Mouse (Mus musculus) kidney, embryonic 14.5 days (tissue): ENCODE results near the gene Doxl2. TPM values are rescaled to one million over a fixed set of nuclear protein-coding genes. Genes with fewer than 3 reads are reported as not detected.

Experiments used
- ATAC-seq: fragments of 200-750 bp; cut with Nextera tagmentation; 2 replicates; pipeline ENCODE4 v1.8.0; 2017; ENCODE audit warnings: moderate number of reproducible peaks, mild to moderate bottlenecking, moderate TSS enrichment, moderate library complexity; ENCODE audit not compliant: low FRiP score, low TSS enrichment
- H3K27ac ChIP-seq: fragments of 300-500 bp; sonication (generic); 2 replicates; pipeline ENCODE4 v1.5.1; 2014; ENCODE audit warnings: low read depth, mild to moderate bottlenecking, low read length, moderate library complexity, mixed read lengths
- H3K27me3 ChIP-seq: fragments of 300-500 bp; sonication (generic); 2 replicates; pipeline ENCODE4 v1.6.1; 2014; ENCODE audit warnings: mild to moderate bottlenecking, low read length; ENCODE audit not compliant: control insufficient read depth, insufficient read depth
- H3K36me3 ChIP-seq: fragments of 300-500 bp; sonication (generic); 2 replicates; pipeline ENCODE4 v1.6.1; 2014; ENCODE audit warnings: low read length, mixed read lengths; ENCODE audit not compliant: control insufficient read depth, insufficient read depth
- H3K4me1 ChIP-seq: fragments of 300-500 bp; sonication (generic); 2 replicates; pipeline ENCODE4 v1.6.1; 2014; ENCODE audit warnings: low read length, mixed read lengths; ENCODE audit not compliant: control insufficient read depth, insufficient read depth
- H3K4me2 ChIP-seq: fragments of 300-500 bp; sonication (generic); replicated peaks from 2 replicates; pipeline ENCODE4 v1.6.1; 2014; ENCODE audit warnings: low read depth, mild to moderate bottlenecking, low read length
- H3K4me3 ChIP-seq: fragments of 300-500 bp; sonication (generic); 2 replicates; pipeline ENCODE4 v1.5.1; 2014; ENCODE audit warnings: mild to moderate bottlenecking, low read length
- H3K9ac ChIP-seq: fragments of 300-500 bp; sonication (generic); 2 replicates; pipeline ENCODE4 v1.6.1; 2014; ENCODE audit warnings: low read depth, mild to moderate bottlenecking, low read length, moderate library complexity
- H3K9me3 ChIP-seq: fragments of 300-500 bp; sonication (generic); 2 replicates; pipeline ENCODE4 v1.6.1; 2016; ENCODE audit warnings: low read length; ENCODE audit not compliant: control insufficient read depth
- WGBS: fragments of 180-500 bp; shearing (Covaris S2); extraction: QIAGEN DNeasy Blood & Tissue Kit; methylation state at CpG from one replicate; pipeline ENCODE4 v1.1.7; 2014; 5-methylcytosine and 5-hydroxymethylcytosine counted together
- polyA plus RNA-seq: library from polyadenylated mRNA; unstranded; fragments of >200 nt; fragmentation: Nextera tagmentation; extraction: Ambion mirVana; gene quantifications from 2 replicates; pipeline ENCODE4 v1.2.1, GENCODE M21; 2014

Gene Doxl2
- polyA plus RNA-seq, 1 experiment from 2014 or later = not detected

DNA sequence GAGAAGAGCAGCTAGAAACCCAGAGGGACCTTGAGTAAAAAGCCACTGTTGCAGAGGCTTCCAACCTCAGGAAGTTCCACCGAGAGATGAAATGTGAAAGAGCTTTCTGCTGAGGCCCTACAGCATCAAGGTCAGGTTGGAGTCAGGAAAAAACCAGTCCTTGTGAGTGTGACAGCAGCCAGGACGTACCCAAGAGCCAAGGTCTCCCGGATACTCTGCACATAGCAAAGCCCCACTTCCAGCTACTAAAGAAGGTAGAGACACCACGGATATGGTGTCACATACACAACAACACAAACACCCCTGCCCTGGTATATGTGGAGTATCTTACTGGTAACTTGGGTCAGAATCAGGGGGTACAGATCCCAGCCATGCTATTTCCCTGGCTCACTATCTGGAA lies 24.0 kb downstream of the Doxl2 start:
- WGBS = 82% methylated on average over 4 of the region's 4 CpGs
- no peak overlapping the region for H3K27ac ChIP-seq
- no peaks in the 10 kb centered on the region for H3K27me3 ChIP-seq
- H3K4me1 ChIP-seq = no peaks in the 10 kb centered on the region
- no peaks in the 10 kb centered on the region for H3K9me3 ChIP-seq
- ATAC-seq = no peak
- H3K36me3 ChIP-seq = no peaks in the 10 kb centered on the region
- no peak overlapping the region for H3K9ac ChIP-seq
- no peak overlapping the region for H3K4me3 ChIP-seq
- H3K4me2 ChIP-seq = no peak overlapping the region

DNA sequence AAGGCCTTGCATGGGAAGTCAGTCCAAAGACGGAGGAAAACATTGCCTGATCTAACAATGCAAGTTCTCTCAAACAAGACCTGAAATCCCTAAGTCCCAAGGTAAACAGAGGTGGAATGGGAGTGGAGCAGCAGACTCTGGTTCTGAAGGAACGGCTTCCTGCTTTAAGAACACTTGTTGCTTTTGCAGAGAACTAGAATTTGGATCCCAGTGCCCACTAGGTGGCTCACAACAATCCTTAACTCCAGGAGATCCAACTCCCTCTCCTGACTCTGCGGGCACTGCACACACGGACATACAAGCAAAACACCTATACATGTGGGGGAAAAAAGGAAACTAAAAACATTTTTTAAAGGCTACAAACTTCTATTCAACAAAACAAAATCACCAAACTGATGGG lies 28.6 kb downstream of the Doxl2 start:
- Histone ChIP-seq H3K27ac (no peak overlapping the region), H3K4me3 (no peak overlapping the region), H3K9me3 (no peaks in the 10 kb centered on the region), H3K9ac (no peak overlapping the region), H3K27me3 (no peaks in the 10 kb centered on the region), H3K4me2 (no peak overlapping the region), H3K4me1 (peaks cover 3% of the 10 kb centered on the region; the same call in 1 of the 2 replicates), H3K36me3 (no peaks in the 10 kb centered on the region)
- WGBS = 41% methylated on average over 4 of the region's 4 CpGs
- no peak for ATAC-seq

DNA sequence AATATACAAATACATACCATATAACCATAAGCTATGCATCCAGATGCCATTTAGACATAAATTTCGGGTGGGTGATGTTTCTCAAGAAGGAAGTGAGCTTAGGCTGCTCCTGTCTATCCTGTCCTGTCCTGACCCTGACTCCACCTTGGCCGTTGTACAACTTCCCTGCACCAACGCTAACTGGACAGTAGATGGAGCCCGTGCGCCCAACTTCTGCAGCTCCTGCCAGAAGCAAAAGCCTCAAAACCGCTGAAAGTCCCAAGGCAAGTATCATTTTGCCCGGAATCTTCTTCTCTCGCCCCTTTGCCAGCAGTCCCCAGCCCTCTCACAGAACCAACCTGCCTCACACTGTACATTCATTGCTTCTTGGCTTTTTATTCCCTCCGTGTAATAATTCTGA lies 33.2 kb downstream of the Doxl2 start:
- H3K27ac ChIP-seq = no peak overlapping the region
- H3K4me1 ChIP-seq = peaks cover 7% of the 10 kb centered on the region
- H3K4me3 ChIP-seq = peak overlapping the region; percentile 35
- WGBS = under 1% methylated on average over 9 of the region's 9 CpGs
- 0 out of 2 replicates have a peak, but pooled peaks have one; percentile 43 for ATAC-seq
- peak overlapping the region; percentile 50 for H3K4me2 ChIP-seq
- H3K27me3 ChIP-seq = no peaks in the 10 kb centered on the region
- peak overlapping the region; percentile 37; the same call in 1 of the 2 replicates for H3K9ac ChIP-seq
- peaks cover 5% of the 10 kb centered on the region; the same call in 1 of the 2 replicates for H3K9me3 ChIP-seq
- H3K36me3 ChIP-seq = no peaks in the 10 kb centered on the region

DNA sequence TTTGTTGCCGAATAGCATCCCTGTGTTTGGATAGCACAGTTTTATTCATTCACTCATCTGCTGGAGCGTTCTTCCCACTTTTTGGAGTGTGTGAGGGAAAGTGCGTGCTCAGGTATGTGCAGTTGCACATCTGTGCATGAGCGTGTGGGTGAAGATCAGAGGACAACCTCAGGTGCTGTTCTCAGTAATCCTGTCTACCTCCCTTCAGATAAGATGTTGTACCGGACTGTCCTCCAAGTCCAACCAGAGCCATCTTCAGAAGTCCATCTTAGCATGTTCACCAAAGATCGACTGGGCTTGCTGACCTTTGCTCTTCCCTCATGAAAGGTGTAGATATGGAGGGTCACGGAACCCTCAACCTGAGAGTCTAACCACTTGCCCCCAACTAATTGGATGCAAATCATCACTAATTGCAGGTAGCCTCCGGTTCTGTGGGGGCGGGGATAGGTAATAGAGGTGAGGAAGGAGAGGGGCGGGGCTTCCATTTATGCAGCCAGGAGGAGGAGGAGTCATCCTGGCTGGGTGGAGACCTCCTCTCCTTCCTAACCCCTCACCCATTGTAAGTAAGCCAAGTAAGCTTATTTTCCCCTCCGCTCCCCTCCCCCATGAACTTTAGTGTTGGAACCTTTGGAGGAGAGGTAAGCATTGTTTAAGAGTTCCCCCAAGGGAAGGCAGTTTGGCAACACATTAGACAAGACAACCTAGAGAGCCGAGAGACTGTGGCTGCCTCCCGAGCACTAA lies 33.8 kb downstream of the Doxl2 start:
- Histone ChIP-seq H3K9ac (peak overlapping the region; percentile 37; the same call in 1 of the 2 replicates), H3K9me3 (peaks cover 5% of the 10 kb centered on the region; the same call in 1 of the 2 replicates), H3K27ac (no peak overlapping the region), H3K36me3 (no peaks in the 10 kb centered on the region), H3K4me1 (peaks cover 7% of the 10 kb centered on the region), H3K27me3 (no peaks in the 10 kb centered on the region), H3K4me2 (peak overlapping the region; percentile 50), H3K4me3 (peak overlapping the region; percentile 35)
- peak; percentile 52; the same call in 1 of the 2 replicates for ATAC-seq
- WGBS = 18% methylated on average over 13 of the region's 13 CpGs

DNA sequence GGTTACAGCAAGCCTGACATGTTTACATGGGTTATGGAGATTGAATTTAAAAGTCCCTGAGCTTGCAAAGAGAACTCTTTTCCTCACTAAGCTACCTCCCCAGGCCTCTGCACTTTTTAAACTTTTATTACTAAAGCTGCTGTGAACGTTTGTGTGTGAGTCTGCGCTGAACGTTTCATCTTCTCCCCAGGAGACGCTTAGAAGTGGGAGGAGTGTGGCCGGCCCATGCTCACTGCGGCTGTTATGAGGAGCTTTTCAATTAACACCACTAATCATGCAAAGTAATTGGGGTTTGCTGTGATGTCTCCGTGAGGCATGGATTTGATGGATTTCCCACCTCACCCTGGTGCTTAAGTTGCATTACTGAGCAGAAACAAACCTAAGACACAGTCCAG lies 34.4 kb downstream of the Doxl2 start:
- peak overlapping the region; percentile 35; the same call in 1 of the 2 replicates for H3K4me3 ChIP-seq
- no peak overlapping the region for H3K9ac ChIP-seq
- ATAC-seq = no peak

DNA sequence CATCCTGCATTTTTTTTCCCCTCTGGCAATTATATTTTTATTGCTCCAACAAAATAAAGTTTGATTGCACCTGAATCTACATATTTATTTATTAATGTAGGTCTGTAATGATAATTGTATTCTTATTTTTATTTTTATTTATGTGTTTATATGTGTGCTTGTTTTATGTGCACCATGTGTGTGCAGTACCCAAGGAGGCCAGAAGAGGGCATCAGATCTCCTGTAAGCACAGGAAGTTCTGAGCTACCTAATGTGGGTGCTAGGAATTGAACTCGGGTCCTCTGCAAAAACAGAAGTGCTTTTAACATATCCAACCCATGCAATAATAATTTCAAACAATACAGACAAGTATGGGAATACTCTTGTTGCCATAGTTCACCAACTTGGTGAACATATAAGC lies 34.9 kb downstream of the Doxl2 start:
- H3K4me2 ChIP-seq = no peak overlapping the region
- H3K9ac ChIP-seq = no peak overlapping the region
- 89% methylated on average over 1 of the region's 1 CpGs for WGBS
- H3K4me3 ChIP-seq = no peak overlapping the region
- peaks cover 7% of the 10 kb centered on the region for H3K4me1 ChIP-seq
- H3K27me3 ChIP-seq = no peaks in the 10 kb centered on the region
- no peak for ATAC-seq
- H3K36me3 ChIP-seq = no peaks in the 10 kb centered on the region
- H3K27ac ChIP-seq = no peak overlapping the region
- peaks cover 5% of the 10 kb centered on the region; the same call in 1 of the 2 replicates for H3K9me3 ChIP-seq

More for the DNA sequence above, 34.4 kb downstream of the Doxl2 start:
- Histone ChIP-seq H3K27ac (no peak overlapping the region), H3K9me3 (peaks cover 5% of the 10 kb centered on the region; the same call in 1 of the 2 replicates), H3K27me3 (no peaks in the 10 kb centered on the region), H3K36me3 (no peaks in the 10 kb centered on the region), H3K4me1 (peaks cover 7% of the 10 kb centered on the region), H3K4me2 (peak overlapping the region; percentile 50)
- WGBS = 12% methylated on average over 7 of the region's 7 CpGs

DNA sequence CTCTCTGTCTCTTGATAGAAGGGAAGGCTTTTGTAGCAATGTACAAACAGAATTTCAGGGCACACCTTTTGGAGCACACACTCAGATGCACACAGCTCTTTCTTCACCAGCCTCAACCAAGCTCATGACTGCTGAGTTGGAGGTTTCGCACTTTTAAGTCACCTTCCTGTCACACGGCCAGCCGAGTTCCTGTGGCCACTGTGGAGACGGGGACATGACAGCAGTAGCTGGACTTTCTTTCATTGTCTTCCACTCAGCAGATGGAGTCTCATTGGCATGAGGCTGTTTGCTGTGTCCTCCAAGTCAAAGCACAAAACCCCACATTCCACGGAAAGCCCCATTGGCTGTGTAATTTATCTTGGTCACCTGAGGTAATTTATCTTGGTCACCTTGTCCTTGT lies 36.4 kb downstream of the Doxl2 start:
- H3K27me3 ChIP-seq = no peaks in the 10 kb centered on the region
- H3K4me2 ChIP-seq = no peak overlapping the region
- no peak overlapping the region for H3K27ac ChIP-seq
- ATAC-seq = no peak
- H3K36me3 ChIP-seq = no peaks in the 10 kb centered on the region
- H3K9ac ChIP-seq = no peak overlapping the region
- peaks cover 7% of the 10 kb centered on the region for H3K4me1 ChIP-seq
- no peak overlapping the region for H3K4me3 ChIP-seq
- H3K9me3 ChIP-seq = peaks cover 5% of the 10 kb centered on the region; the same call in 1 of the 2 replicates
- WGBS = 77% methylated on average over 5 of the region's 5 CpGs

DNA sequence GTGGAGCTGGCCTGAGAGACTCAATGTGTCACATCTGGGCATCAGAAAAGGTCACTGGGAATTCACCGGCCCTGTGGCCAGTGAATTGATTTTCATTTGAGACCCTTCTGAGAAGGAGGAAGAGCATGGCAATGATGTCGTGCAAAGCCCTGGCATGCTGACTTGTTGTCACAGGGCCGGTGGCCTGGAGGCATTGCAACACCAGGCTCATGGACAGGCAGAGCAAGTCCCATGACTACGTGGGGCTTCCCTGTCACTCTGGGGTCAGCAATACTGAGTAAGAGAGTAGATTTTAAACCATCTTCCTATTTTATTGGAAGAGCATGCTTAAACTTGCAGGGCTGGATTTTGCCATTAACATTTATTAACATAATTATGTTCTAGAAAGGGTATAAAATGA lies 38.3 kb downstream of the Doxl2 start:
- no peak for ATAC-seq
- Histone ChIP-seq H3K9me3 (peaks cover 5% of the 10 kb centered on the region; the same call in 1 of the 2 replicates), H3K27ac (no peak overlapping the region), H3K4me2 (no peak overlapping the region), H3K4me1 (peaks cover 7% of the 10 kb centered on the region), H3K27me3 (no peaks in the 10 kb centered on the region), H3K4me3 (no peak overlapping the region), H3K9ac (no peak overlapping the region), H3K36me3 (no peaks in the 10 kb centered on the region)
- 82% methylated on average over 4 of the region's 4 CpGs for WGBS

DNA sequence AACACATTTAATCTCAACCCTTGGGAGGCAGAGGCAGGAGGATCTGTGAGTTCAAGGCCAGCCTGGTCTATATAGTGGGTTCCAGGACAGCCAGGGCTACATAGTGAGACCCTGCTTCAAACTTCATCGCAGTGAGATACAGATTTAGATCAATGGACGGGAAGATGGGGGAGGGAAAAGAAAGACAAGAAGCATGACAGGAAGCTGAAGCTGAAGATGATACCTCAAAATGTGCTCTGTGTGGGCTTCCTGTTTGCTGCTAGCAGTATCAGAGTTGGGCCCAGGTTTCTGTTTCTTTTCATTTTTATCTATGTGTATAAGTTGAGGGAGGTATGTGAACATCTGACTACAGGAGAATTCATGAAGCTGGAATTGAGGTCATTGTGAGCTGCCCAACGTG lies 38.7 kb downstream of the Doxl2 start:
- 92% methylated on average over 3 of the region's 3 CpGs for WGBS
- ATAC-seq = no peak
- H3K4me1 ChIP-seq = peaks cover 4% of the 10 kb centered on the region

More for the DNA sequence above, 38.7 kb downstream of the Doxl2 start:
- no peak overlapping the region for H3K4me3 ChIP-seq
- no peak overlapping the region for H3K4me2 ChIP-seq
- no peaks in the 10 kb centered on the region for H3K36me3 ChIP-seq
- no peak overlapping the region for H3K9ac ChIP-seq
- peaks cover 5% of the 10 kb centered on the region; the same call in 1 of the 2 replicates for H3K9me3 ChIP-seq
- H3K27ac ChIP-seq = no peak overlapping the region
- no peaks in the 10 kb centered on the region for H3K27me3 ChIP-seq
